Mouse (Mus musculus) urinary bladder, postnatal 10 days (tissue): ENCODE data around the gene Xrra1.
"Not testable (repeated sequence)": the region's sequence is repeated elsewhere in the genome, so short reads cannot be mapped to it uniquely, and the experiment has no call there.

Experiments
- DNase-seq: peaks from one replicate; pipeline ENCODE4 v3.0.0; 2022; ENCODE audit warnings: low spot score

The Xrra1 gene

GRCm38 (mm10) chr7:99858813-99859585 is at the start of gene Xrra1:
Gene Xrra1 (plus strand): TSS chr7:99859116.
- DNase-seq: peak; percentile 82

DNA sequence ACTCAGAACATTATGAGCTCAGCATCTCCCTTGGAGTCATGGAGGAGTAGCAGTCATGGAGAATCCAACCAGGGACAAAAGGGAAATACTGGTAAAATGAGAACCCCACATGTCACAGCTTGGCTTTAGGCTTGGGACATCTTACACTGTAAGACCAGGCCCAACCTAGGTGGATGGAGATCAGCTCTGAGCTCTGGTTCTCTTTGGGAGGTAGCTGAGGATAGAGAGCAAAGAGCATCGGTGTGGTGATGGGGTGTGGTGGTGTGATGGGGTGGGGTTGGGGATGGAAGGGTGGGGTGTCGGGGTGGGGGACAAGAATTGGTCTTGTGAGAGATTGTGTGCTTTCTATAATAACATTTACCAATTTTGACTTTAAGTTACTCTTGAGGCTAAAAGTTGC is 48.1 kb upstream of the Xrra1 start:
- no peak for DNase-seq

DNA sequence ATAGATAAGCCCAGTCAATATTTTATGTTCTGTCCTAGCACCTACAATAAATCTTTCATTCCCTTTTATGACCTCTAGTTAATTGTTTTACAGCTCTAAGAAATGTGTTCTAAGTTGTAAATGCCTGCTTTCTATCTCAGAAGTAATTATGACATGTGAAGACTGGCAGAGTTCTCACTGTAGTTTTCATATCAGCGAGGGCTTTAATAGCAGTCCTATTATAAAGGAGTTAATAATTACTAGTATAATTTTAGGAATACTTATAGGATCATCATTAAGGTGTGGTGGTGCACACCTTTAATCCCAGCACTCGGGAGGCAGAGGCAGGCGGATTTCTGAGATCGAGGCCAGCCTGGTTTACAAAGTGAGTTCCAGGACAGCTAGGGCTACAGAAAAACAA is 47.3 kb upstream of the Xrra1 start:
- no peak for DNase-seq

DNA sequence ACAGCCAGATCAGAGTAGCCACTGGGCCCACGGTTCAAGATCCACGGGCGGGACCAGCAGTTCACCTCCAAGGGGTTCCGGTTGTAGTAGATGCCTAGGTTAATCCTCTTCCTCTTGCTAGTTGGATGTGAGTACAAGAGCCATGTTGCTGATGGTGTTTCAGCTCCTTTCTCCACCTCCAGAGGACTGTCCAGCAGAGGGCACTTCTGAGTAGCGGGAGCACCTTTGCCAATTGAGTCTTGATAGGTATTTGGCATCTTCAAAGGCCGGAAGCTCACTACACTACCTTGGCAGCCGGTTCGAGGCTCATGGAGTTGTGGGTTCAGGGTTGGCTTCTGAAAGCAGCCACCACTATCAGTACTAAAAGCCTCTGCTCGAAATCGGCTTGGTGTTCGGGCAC is 45.5 kb upstream of the Xrra1 start:
- DNase-seq: no peak

DNA sequence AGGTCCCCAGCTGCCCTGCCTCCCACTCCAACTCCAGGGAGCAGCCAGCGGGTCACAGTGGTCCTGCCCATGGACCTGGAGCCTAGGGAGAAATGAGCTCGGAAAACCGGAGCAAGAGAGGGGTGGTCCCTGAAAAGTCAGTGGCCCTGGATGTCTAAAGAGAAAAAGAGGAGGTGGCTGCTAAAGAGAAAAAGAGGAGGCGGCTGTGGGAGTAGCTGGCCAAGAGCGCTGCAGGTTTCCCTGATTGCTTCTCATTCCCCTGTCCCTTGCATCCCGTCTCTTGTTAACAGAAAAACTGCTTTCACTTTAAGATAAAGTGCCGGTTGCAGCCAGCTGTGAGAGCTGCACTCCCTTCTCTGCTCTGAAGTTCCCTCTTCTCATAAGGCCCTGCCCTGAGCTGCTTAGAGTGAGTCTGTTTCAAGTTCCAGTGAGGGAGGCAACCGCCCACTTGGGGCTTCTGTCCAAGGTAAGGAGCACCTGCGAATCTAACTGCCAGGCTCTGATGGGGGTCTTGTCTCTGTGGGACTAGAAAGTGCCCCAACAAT is 40.7 kb upstream of the Xrra1 start:
- not testable (repeated sequence) for DNase-seq

- DNase-seq: no peak
Observed at GRCm38 (mm10) chr7:99821953-99822352, 37.0 kb upstream of the Xrra1 start.

- no peak for DNase-seq
Observed at GRCm38 (mm10) chr7:99822426-99822825, 36.5 kb upstream of the Xrra1 start.

GRCm38 (mm10) chr7:99823045-99823663 is 35.8 kb upstream of the Xrra1 start:
- DNase-seq: no peak

- no peak for DNase-seq
Observed at GRCm38 (mm10) chr7:99824649-99825483, 34.0 kb upstream of the Xrra1 start.

DNA sequence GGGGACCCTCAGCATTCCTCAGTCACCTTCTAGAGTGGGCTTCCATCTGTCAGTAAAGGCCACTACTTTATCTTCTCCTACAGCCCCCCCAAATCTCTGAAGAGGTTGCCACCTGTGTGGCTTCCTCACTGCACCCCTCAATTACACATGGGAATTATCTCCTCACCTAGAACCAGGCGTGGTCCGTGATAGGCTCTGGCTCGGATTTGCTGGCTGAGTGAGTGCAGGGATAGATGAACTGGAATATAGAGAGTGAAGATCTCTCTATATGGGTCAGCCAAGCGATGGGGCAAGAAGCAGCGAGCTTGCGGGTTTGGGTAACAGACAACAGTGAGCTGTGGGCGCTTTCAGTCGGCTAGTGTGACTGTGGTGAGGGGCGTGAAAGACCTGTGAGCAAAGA is 33.4 kb upstream of the Xrra1 start:
- no peak for DNase-seq

GRCm38 (mm10) chr7:99826096-99826495 is 32.8 kb upstream of the Xrra1 start:
- DNase-seq: no peak

DNA sequence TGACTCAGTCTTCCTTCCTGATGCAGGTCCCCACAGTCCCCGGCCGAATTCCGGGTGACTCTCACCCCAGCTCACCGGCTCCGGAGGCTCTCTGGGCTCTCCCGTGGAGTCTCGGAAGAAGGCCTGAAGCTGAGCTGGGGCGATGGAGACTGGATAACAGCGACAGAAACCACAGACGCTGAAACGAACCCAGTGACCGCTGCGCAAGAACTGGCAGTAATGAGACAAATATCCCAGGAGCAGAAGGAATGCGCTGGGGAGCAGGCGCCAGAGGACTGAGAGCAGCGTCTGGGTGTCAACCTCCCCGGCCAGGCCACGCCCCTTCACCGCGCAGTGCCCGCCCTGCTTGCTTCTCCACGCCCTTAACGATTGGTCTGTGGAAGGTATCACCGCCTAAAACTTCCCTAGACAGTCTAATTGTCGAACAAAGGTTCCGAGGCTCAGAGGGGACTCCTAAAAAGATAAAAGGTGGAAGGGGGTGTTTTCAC is 30.8 kb upstream of the Xrra1 start, which contains the start of gene Neu3:
Neu3 (minus strand) TSS at position 335 of the 488 bp plus-strand sequence.
- peak; percentile 76 for DNase-seq

DNA sequence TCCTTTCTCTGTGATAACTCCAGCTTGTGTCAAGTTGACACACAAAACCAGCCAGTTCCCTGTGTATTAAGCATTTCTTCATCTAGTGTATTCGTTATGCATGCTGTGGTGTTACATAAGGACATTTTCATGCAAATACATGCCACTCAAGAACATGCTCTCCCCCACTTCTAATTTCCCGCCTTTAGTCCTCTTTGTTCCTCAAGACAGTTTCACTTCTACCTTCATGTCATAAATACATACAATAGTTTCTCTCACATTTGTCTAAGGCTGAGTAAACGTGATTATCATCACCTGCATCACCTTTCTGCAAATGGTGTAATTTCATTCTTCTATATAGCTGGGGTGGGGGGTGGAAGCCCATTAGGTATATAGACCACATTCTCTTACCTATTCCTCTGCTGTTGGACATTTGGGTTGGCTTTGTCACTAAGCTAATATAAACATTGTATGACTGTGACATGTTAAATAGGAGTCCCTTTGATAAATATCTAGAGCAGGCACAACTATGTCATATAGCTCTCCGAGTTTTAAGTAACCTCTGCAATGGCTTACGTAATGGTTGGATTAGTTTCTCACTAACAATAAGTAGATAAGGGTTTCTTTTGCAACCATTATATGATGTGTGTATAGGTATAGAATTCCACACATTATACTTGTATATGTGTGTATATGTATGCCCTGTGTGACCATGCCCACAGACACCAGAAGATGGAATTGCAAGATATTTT is 25.6 kb upstream of the Xrra1 start:
- DNase-seq: no peak

DNA sequence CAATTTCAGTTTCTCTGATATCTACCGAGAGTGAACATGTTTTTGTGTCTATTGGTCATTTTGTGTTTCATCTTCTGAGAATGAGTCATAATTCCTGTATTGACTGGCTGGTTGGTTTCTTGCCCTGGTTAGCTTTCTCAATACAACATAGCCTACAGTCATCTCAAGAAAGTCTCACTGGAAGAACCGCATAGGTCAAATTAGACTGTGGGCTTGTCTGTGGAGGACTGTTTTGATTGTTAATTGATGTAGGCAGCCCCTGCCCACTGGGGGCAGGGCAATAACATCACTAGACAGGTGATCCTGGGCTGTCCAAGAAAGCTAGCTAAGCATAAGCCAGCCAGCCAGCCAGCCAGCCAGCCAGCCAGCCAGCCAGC is 25.1 kb upstream of the Xrra1 start:
- no peak for DNase-seq

DNA sequence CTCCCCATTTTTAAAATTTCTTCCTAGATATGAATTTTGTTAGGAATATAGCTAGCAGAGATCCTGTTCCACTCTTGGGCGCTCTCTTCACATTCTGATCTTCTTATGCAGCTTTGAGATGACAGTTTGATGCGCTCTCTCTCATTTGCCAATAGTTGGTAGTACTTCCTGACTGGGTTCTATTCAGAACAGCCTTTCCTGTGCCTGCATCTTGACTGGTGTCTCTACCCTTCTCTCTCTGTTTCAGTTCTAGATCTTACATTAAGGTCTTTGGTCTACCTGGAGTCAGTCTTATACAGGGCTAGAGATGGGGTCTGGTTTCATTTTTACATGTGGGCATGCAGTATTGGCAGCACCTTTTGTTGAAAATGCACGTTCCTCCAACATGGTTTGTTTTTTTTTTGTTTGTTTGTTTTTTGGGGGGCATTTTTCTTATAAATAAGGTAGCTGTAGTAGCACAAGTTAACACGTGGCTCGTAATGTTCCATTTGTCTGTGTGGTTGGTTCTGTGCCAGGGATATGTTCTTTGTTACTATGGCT is 24.5 kb upstream of the Xrra1 start:
- DNase-seq: no peak

DNA sequence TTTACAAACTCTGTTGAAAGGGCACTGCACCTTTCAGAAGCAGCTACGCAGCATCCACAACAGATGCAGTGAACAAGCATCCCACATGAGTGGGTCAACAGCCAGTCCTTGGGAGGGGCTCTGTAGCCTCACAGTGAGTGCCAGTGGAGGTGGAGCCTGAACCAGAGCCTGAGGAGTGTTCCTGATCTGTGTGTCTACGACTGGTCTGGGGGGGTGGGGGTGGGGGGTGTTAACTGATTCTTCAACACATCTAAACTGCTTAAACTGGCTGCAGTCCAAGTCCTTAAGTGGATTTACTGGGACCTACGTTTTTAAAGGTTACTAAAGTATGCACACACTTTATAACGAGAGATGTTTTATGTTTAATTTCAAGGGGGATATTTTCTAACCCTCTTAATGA is 22.1 kb upstream of the Xrra1 start:
- no peak for DNase-seq

- no peak for DNase-seq
Observed at GRCm38 (mm10) chr7:99837358-99838071, 21.4 kb upstream of the Xrra1 start.

DNA sequence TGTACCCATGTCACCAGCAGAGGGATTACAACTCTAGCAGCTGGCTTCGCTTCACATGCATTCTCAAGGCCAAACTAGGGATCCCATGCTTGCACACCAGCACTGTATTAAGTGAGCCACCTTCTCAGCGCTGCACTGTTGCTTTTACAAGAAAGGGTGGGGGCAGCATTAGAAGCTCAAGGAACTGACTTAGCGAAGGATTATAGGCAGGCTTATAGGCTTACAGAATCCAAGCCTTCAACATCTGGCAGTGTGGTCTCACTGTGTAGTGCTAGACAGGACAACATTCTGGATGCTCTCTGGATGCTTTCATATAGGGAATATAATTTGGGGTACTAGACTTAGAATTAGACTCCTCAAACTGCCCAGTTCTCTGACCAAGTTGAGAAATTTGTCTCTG is 20.7 kb upstream of the Xrra1 start:
- DNase-seq: no peak

DNA sequence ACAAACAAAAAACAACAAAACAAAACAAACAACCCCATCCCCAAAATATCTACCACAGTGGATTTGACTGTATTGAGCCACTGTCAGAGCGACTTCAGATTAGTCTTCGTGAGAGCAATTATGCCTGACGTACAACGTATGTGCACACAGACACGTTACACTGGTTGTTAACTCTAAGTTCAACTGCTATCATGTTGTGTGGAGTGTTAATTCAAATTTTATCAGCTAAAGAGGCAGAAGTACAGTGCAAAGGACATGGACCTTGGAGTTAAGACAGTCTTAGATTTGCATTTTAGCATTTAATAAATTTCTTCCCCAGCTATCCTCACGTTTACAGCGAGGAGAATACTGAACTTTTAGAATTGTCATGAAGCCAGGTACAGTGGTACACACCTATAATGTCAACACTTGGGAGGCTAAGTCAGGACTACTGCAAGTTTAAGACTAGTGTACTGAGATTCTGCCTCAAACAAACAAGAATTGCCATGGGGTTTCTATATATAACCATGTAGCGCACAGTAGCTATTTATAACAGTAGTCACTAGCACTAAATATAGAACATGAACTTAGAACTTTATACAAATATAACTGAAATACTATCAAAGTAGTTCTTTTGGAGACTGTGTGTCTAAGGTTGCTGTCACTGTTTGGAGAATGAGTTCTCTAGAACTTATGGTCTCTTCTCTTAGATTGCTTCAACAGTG is 13.2 kb upstream of the Xrra1 start:
- DNase-seq: no peak

- no peak for DNase-seq
Observed at GRCm38 (mm10) chr7:99850534-99850933, 8.4 kb upstream of the Xrra1 start.
